In genomic region chr1:45315767-45316528, GRCm38 (mm10) we compare ENCODE assay signal across 10 mouse cellular contexts. TPM values are rescaled to one million over a fixed set of nuclear protein-coding genes. Genes with fewer than 3 reads are reported as not detected.
DNase-seq lines count a peak whose midpoint lies in the region; ATAC-seq and TF ChIP-seq lines count a peak whose summit lies in the region.
"Had no signal": no experiment of that assay in that cellular context is flagged by ENCODE, and none has a peak within 500 bp of the region (broad histone marks: within the 10 kb centered on the region; RNA-seq: fewer than 3 reads in every experiment).

No protein-coding gene starts in this region.

- H3K9ac ChIP-seq in forebrain, embryonic 12.5 days, result no peak overlapping the region
- peak overlapping the region; percentile 16; the same call in 1 of the 2 replicates for H3K9ac ChIP-seq in lung, embryonic 15.5 days
- H3K9ac ChIP-seq in heart, postnatal 0 days (replicated peaks; ENCODE audit: low read depth, low read length), result no peak overlapping the region

- peak overlapping the region; percentile 64 for H3K27ac ChIP-seq in forebrain, embryonic 10.5 days
- H3K27ac ChIP-seq in forebrain, embryonic 12.5 days, result no peak overlapping the region
- H3K27ac ChIP-seq in lung, embryonic 15.5 days, result peak overlapping the region; percentile 31
- H3K27ac ChIP-seq in heart, postnatal 0 days (ENCODE audit: low read depth), result peak overlapping the region; percentile 52; the same call in 1 of the 2 replicates

- H3K4me2 ChIP-seq in forebrain, embryonic 12.5 days, result no peak overlapping the region
- peak overlapping the region; percentile 37 for H3K4me2 ChIP-seq in lung, embryonic 15.5 days
- H3K4me2 ChIP-seq in heart, postnatal 0 days (ENCODE audit: low read depth, low read length), result peak overlapping the region; percentile 30; the same call in 1 of the 2 replicates

- no peak overlapping the region for H3K4me3 ChIP-seq in forebrain, embryonic 10.5 days
- no peak overlapping the region for H3K4me3 ChIP-seq in forebrain, embryonic 12.5 days (replicated peaks)
- H3K4me3 ChIP-seq in lung, embryonic 15.5 days, result peak overlapping the region; percentile 10; the same call in 1 of the 2 replicates
- 0 out of 2 replicates have a peak overlapping the region, but pooled peaks have one; percentile 0 for H3K4me3 ChIP-seq in heart, postnatal 0 days (ENCODE audit: low read depth, low read length)

- no peaks in the 10 kb centered on the region for H3K27me3 ChIP-seq in forebrain, embryonic 10.5 days (ENCODE audit: poor library complexity, severe bottlenecking)
- no peaks in the 10 kb centered on the region for H3K27me3 ChIP-seq in forebrain, embryonic 12.5 days
- H3K27me3 ChIP-seq in lung, embryonic 15.5 days, result no peaks in the 10 kb centered on the region
- no peaks in the 10 kb centered on the region for H3K27me3 ChIP-seq in heart, postnatal 0 days (ENCODE audit: control insufficient read depth, insufficient read depth, low read length)

- WGBS in forebrain, embryonic 10.5 days, result 45% methylated on average over 7 of the region's 7 CpGs
- 43% methylated on average over 7 of the region's 7 CpGs for WGBS in forebrain, embryonic 12.5 days
- WGBS in lung, embryonic 15.5 days, result 8% methylated on average over 7 of the region's 7 CpGs
- WGBS in heart, postnatal 0 days, result 16% methylated on average over 7 of the region's 7 CpGs

- peaks cover 10% of the 10 kb centered on the region for H3K4me1 ChIP-seq in forebrain, embryonic 10.5 days
- no peaks in the 10 kb centered on the region for H3K4me1 ChIP-seq in forebrain, embryonic 12.5 days
- peaks cover 6% of the 10 kb centered on the region; the same call in 1 of the 2 replicates for H3K4me1 ChIP-seq in lung, embryonic 15.5 days
- H3K4me1 ChIP-seq in heart, postnatal 0 days (ENCODE audit: control insufficient read depth, insufficient read depth), result no peaks in the 10 kb centered on the region

- H3K9me3 ChIP-seq in forebrain, embryonic 10.5 days, result no peaks in the 10 kb centered on the region
- H3K9me3 ChIP-seq in forebrain, embryonic 12.5 days, result no peaks in the 10 kb centered on the region
- H3K9me3 ChIP-seq in lung, embryonic 15.5 days, result no peaks in the 10 kb centered on the region
- no peaks in the 10 kb centered on the region for H3K9me3 ChIP-seq in heart, postnatal 0 days (replicated peaks; ENCODE audit: control insufficient read depth, low read length)

- ATAC-seq in forebrain, embryonic 12.5 days (ENCODE audit: low FRiP score), result no peak
- ATAC-seq in lung, embryonic 15.5 days (ENCODE audit: borderline replicate concordance, extremely low read depth, low FRiP score, low TSS enrichment), result no peak
- ATAC-seq in heart, postnatal 0 days (ENCODE audit: insufficient read depth, low read depth), result no peak
- ATAC-seq: inflammation-experienced regulatory T-cells, adult 6 months had no signal

- TF ChIP-seq CTCF in heart, postnatal 0 days (IDR thresholded peaks at IDR 0.05; ENCODE audit: low read depth), result no peak

- TF ChIP-seq EP300 in heart, postnatal 0 days (IDR thresholded peaks at IDR 0.05; ENCODE audit: low read depth), result no peak

- H3K36me3 ChIP-seq in forebrain, embryonic 10.5 days (replicated peaks), result no peaks in the 10 kb centered on the region
- H3K36me3 ChIP-seq in forebrain, embryonic 12.5 days (replicated peaks), result no peaks in the 10 kb centered on the region
- H3K36me3 ChIP-seq in lung, embryonic 15.5 days, result no peaks in the 10 kb centered on the region
- H3K36me3 ChIP-seq in heart, postnatal 0 days (replicated peaks; ENCODE audit: control insufficient read depth, insufficient read depth, low read length), result no peaks in the 10 kb centered on the region

- no peak for DNase-seq in forebrain, embryonic 10.5 days (ENCODE audit: extremely low spot score, low spot score)
- no peak for DNase-seq in lung, adult 18-20 months
- no peak for DNase-seq in heart, postnatal 0 days (ENCODE audit: low spot score)
- DNase-seq in skeletal muscle tissue, adult 2 months (ENCODE audit: low read depth, low spot score), result peak; percentile 33
- no peak for DNase-seq in left cerebral cortex, adult 9 months (ENCODE audit: low spot score in 2 of 2)
- no peak for DNase-seq in cerebellum, adult 9-11 months

RNA-seq across cellular contexts. Expression of gene Col3a1, which starts 4.6 kb away (rescaled TPM):
- 291 and 293 TPM in 2 replicates for polyA plus RNA-seq in forebrain, embryonic 10.5 days (2016; fragmentation: Nextera tagmentation; extraction: Ambion mirVana)
- 368 and 403 TPM in 2 replicates for polyA plus RNA-seq in forebrain, embryonic 12.5 days (2016; fragmentation: Nextera tagmentation; extraction: Ambion mirVana)
- polyA plus RNA-seq in lung, embryonic 15.5 days (2015; fragmentation: Nextera tagmentation; extraction: Ambion mirVana), result 1,473 and 1,574 TPM in 2 replicates
- 589 and 800 TPM in 2 replicates for total RNA-seq in heart, postnatal 0 days (2014; rRNA removed; ENCODE audit: low replicate concordance)
- 584 and 614 TPM in 2 replicates for polyA plus RNA-seq in heart, postnatal 0 days (2015; fragmentation: Nextera tagmentation; extraction: Ambion mirVana)
- total RNA-seq: common myeloid progenitor, adult 5-6 weeks had no signal
- polyA plus RNA-seq: inflammation-experienced regulatory T-cells, adult 6 months had no signal

Comparison
In these comparisons a context has a peak if more than half of its experiments do, and no peak if none do; other contexts are left out.
1. H3K4me3 ChIP-seq: peak in lung, embryonic 15.5 days (single experiment) and heart, postnatal 0 days (single experiment); none in forebrain, embryonic 10.5 days (single experiment) and forebrain, embryonic 12.5 days (single experiment).